In the genomic region with DNA sequence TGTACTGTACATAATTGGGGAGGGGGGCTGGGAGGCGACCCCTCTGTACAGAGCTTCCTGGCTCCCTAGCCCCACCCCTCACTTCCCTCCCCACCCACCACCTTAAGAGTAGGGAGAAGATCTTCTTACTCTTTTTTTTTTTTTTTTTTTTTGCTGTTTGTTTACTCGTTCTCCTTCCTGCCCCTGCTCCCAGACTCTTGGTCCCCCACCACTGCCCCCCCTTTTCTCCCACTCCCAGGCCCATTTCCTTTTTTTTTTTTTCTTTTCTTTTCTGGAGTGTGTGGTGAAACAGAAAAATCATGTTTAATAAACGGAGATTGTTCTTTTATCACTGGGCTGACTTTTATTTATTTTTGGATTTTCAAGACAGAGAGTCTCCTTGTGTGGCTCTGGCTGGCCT, we compare ENCODE assay signal across 8 mouse cellular contexts. TPM values are rescaled to one million over a fixed set of nuclear protein-coding genes. Genes with fewer than 3 reads are reported as not detected.
DNase-seq lines count a peak whose midpoint lies in the region; ATAC-seq and TF ChIP-seq lines count a peak whose summit lies in the region.

No protein-coding gene starts in this region.

- peak overlapping the region; percentile 80 for H3K4me3 ChIP-seq in kidney, postnatal 0 days (replicated peaks; ENCODE audit: low read depth, low read length)
- peak overlapping the region; percentile 83 for H3K4me3 ChIP-seq in embryonic facial prominence, embryonic 12.5 days
- H3K4me3 ChIP-seq in intestine, embryonic 16.5 days (ENCODE audit: low read length), result peak overlapping the region; percentile 90
- H3K4me3 ChIP-seq in myocyte, result peak overlapping the region; percentile 84

- no peaks in the 10 kb centered on the region for H3K9me3 ChIP-seq in kidney, postnatal 0 days (replicated peaks; ENCODE audit: low read length)
- H3K9me3 ChIP-seq in embryonic facial prominence, embryonic 12.5 days, result no peaks in the 10 kb centered on the region
- H3K9me3 ChIP-seq in intestine, embryonic 16.5 days (ENCODE audit: control insufficient read depth, low read length), result no peaks in the 10 kb centered on the region

- TF ChIP-seq POLR2A in myocyte (IDR thresholded peaks at IDR 0.05; ENCODE audit: insufficient read length, low read depth), result no peak

- WGBS in kidney, postnatal 0 days, result 2% methylated on average over 3 of the region's 3 CpGs
- WGBS in embryonic facial prominence, embryonic 12.5 days, result 10% methylated on average over 2 of the region's 3 CpGs
- 2% methylated on average over 3 of the region's 3 CpGs for WGBS in intestine, embryonic 16.5 days

- no peak for DNase-seq in kidney, postnatal 0 days (ENCODE audit: low spot score)
- DNase-seq in kidney, postnatal 36 days, result no peak
- DNase-seq in embryo, embryonic 10 days (ENCODE audit: low spot score), result no peak
- DNase-seq in thymus, postnatal 10 days (ENCODE audit: low spot score in 2 of 2), result no peak
- no peak for DNase-seq in ovary, postnatal 10 days (ENCODE audit: low spot score)

- H3K4me2 ChIP-seq in kidney, postnatal 0 days (ENCODE audit: low read length), result peak overlapping the region; percentile 88
- H3K4me2 ChIP-seq in embryonic facial prominence, embryonic 12.5 days (replicated peaks), result peak overlapping the region; percentile 97
- peak overlapping the region; percentile 75 for H3K4me2 ChIP-seq in intestine, embryonic 16.5 days (ENCODE audit: low read depth, low read length)
- H3K4me2 ChIP-seq in myocyte (ENCODE audit: low read depth), result peak overlapping the region; percentile 92

- peak overlapping the region; percentile 86 for H3K27ac ChIP-seq in kidney, postnatal 0 days
- H3K27ac ChIP-seq in embryonic facial prominence, embryonic 12.5 days, result peak overlapping the region; percentile 92
- H3K27ac ChIP-seq in intestine, embryonic 16.5 days (ENCODE audit: low read length), result peak overlapping the region; percentile 86

- peaks cover 17% of the 10 kb centered on the region for H3K4me1 ChIP-seq in kidney, postnatal 0 days (replicated peaks; ENCODE audit: insufficient read depth, low read length)
- H3K4me1 ChIP-seq in embryonic facial prominence, embryonic 12.5 days, result peaks cover 28% of the 10 kb centered on the region
- H3K4me1 ChIP-seq in intestine, embryonic 16.5 days (ENCODE audit: control insufficient read depth, insufficient read depth, low read length), result peaks cover 25% of the 10 kb centered on the region

- peaks cover 7% of the 10 kb centered on the region; the same call in 1 of the 2 replicates for H3K36me3 ChIP-seq in kidney, postnatal 0 days (ENCODE audit: insufficient read depth, low read length)
- peaks cover 46% of the 10 kb centered on the region for H3K36me3 ChIP-seq in embryonic facial prominence, embryonic 12.5 days
- H3K36me3 ChIP-seq in intestine, embryonic 16.5 days (ENCODE audit: control insufficient read depth, insufficient read depth, low read length), result peaks cover 5% of the 10 kb centered on the region; the same call in 1 of the 2 replicates
- peaks cover 12% of the 10 kb centered on the region for H3K36me3 ChIP-seq in myocyte (ENCODE audit: control insufficient read depth, insufficient read depth)

- peaks cover 23% of the 10 kb centered on the region for H3K79me2 ChIP-seq in myocyte (ENCODE audit: control insufficient read depth, insufficient read depth)

- no peaks in the 10 kb centered on the region for H3K27me3 ChIP-seq in kidney, postnatal 0 days (ENCODE audit: insufficient read depth, low read length)
- no peaks in the 10 kb centered on the region for H3K27me3 ChIP-seq in embryonic facial prominence, embryonic 12.5 days
- no peaks in the 10 kb centered on the region for H3K27me3 ChIP-seq in intestine, embryonic 16.5 days (replicated peaks; ENCODE audit: control insufficient read depth, insufficient read depth, low read length)
- H3K27me3 ChIP-seq in myocyte (ENCODE audit: control insufficient read depth, insufficient read depth, insufficient read length), result no peaks in the 10 kb centered on the region

- no peak for ATAC-seq in kidney, postnatal 0 days (replicated peaks; ENCODE audit: low FRiP score, low read depth)
- no peak for ATAC-seq in embryonic facial prominence, embryonic 12.5 days (ENCODE audit: insufficient number of reproducible peaks, insufficient read depth, low FRiP score, low TSS enrichment)
- no peak for ATAC-seq in intestine, embryonic 16.5 days

- H3K9ac ChIP-seq in kidney, postnatal 0 days (ENCODE audit: low read depth, low read length), result peak overlapping the region; percentile 79
- H3K9ac ChIP-seq in embryonic facial prominence, embryonic 12.5 days, result peak overlapping the region; percentile 81
- H3K9ac ChIP-seq in intestine, embryonic 16.5 days (ENCODE audit: low read depth, low read length), result peak overlapping the region; percentile 88

- peak overlapping the region; percentile 55 for H3ac ChIP-seq in myocyte (ENCODE audit: control insufficient read depth, insufficient read length)

- no peak for TF ChIP-seq CTCF in kidney, postnatal 0 days (IDR thresholded peaks at IDR 0.05; ENCODE audit: low read depth)

TF ChIP-seq in myocyte, 11 proteins besides CTCF, POLR2A, EP300 and RAD21:
- TF ChIP-seq MYOD1 (IDR thresholded peaks at IDR 0.05; ENCODE audit: control insufficient read depth in 1 of 3, insufficient read length in 2 of 3, low read depth in 2 of 3), result no peak
- TF ChIP-seq MAX (IDR thresholded peaks at IDR 0.05; ENCODE audit: low read depth), result no peak
- no peak for TF ChIP-seq MYOG (IDR thresholded peaks at IDR 0.05; ENCODE audit: control insufficient read depth in 1 of 3, insufficient read depth in 1 of 3, insufficient read length in 2 of 3, low read depth in 2 of 3)
- no peak for TF ChIP-seq CEBPB (IDR thresholded peaks at IDR 0.05; ENCODE audit: insufficient read depth, poor library complexity, severe bottlenecking)
- TF ChIP-seq USF1 (IDR thresholded peaks at IDR 0.05; ENCODE audit: low read depth), result no peak
- TF ChIP-seq REST (IDR thresholded peaks at IDR 0.05; ENCODE audit: insufficient read depth, insufficient read length), result no peak
- no peak for TF ChIP-seq TCF12 (IDR thresholded peaks at IDR 0.05; ENCODE audit: insufficient read depth, poor library complexity, severe bottlenecking)
- TF ChIP-seq E2F4 (IDR thresholded peaks at IDR 0.05; ENCODE audit: insufficient read depth), result no peak
- TF ChIP-seq POLR2AphosphoS2 (IDR thresholded peaks at IDR 0.05; ENCODE audit: insufficient read length, low read depth), result no peak
- no peak for TF ChIP-seq TCF3 (IDR thresholded peaks at IDR 0.05; ENCODE audit: insufficient read length, low read depth)
- TF ChIP-seq SRF (IDR thresholded peaks at IDR 0.05; ENCODE audit: control insufficient read depth, insufficient read length, low read depth), result no peak

RNA-seq across cellular contexts. Expression of a gene that starts 0.9 kb away (rescaled TPM):
- 11.1 and 12.1 TPM in 2 replicates for polyA plus RNA-seq in kidney, postnatal 0 days (2015; fragmentation: Nextera tagmentation; extraction: Ambion mirVana)
- 16.1 and 17.1 TPM in 2 replicates for polyA plus RNA-seq in embryonic facial prominence, embryonic 12.5 days (2016; fragmentation: Nextera tagmentation; extraction: Ambion mirVana)
- polyA plus RNA-seq in intestine, embryonic 16.5 days (2015; fragmentation: Nextera tagmentation; extraction: Ambion mirVana), result 13.8 and 14.8 TPM in 2 replicates
- 8.8 TPM for polyA plus RNA-seq in myocyte (2012; fragmentation: generic; extraction: Trizol)

RNA-seq across cellular contexts. Expression of a gene that starts 31.1 kb away (rescaled TPM):
- 0.78 and 0.99 TPM in 2 replicates for polyA plus RNA-seq in kidney, postnatal 0 days (2015; fragmentation: Nextera tagmentation; extraction: Ambion mirVana)
- polyA plus RNA-seq in embryonic facial prominence, embryonic 12.5 days (2016; fragmentation: Nextera tagmentation; extraction: Ambion mirVana), result 2.5 and 4.0 TPM in 2 replicates
- polyA plus RNA-seq in intestine, embryonic 16.5 days (2015; fragmentation: Nextera tagmentation; extraction: Ambion mirVana), result 0.66 and 1.1 TPM in 2 replicates
- polyA plus RNA-seq in myocyte (2012; fragmentation: generic; extraction: Trizol), result 5.2 TPM

RNA-seq across cellular contexts. Expression of a gene that starts 32.7 kb away (rescaled TPM):
- polyA plus RNA-seq in kidney, postnatal 0 days (2015; fragmentation: Nextera tagmentation; extraction: Ambion mirVana), result 226 and 227 TPM in 2 replicates
- polyA plus RNA-seq in embryonic facial prominence, embryonic 12.5 days (2016; fragmentation: Nextera tagmentation; extraction: Ambion mirVana), result 172 and 174 TPM in 2 replicates
- 294 and 314 TPM in 2 replicates for polyA plus RNA-seq in intestine, embryonic 16.5 days (2015; fragmentation: Nextera tagmentation; extraction: Ambion mirVana)
- polyA plus RNA-seq in myocyte (2012; fragmentation: generic; extraction: Trizol), result 169 TPM

RNA-seq across cellular contexts. Expression of a gene that starts 39.3 kb away (rescaled TPM):
- 8.8 and 9.8 TPM in 2 replicates for polyA plus RNA-seq in kidney, postnatal 0 days (2015; fragmentation: Nextera tagmentation; extraction: Ambion mirVana)
- 13.9 and 17.1 TPM in 2 replicates for polyA plus RNA-seq in embryonic facial prominence, embryonic 12.5 days (2016; fragmentation: Nextera tagmentation; extraction: Ambion mirVana)
- polyA plus RNA-seq in intestine, embryonic 16.5 days (2015; fragmentation: Nextera tagmentation; extraction: Ambion mirVana), result 6.8 and 8.0 TPM in 2 replicates
- polyA plus RNA-seq in myocyte (2012; fragmentation: generic; extraction: Trizol), result 9.6 TPM

RNA-seq across cellular contexts. Expression of a gene that starts 55.2 kb away (rescaled TPM):
- polyA plus RNA-seq in kidney, postnatal 0 days (2015; fragmentation: Nextera tagmentation; extraction: Ambion mirVana), result 1.3 and 1.8 TPM in 2 replicates
- polyA plus RNA-seq in embryonic facial prominence, embryonic 12.5 days (2016; fragmentation: Nextera tagmentation; extraction: Ambion mirVana), result 7.9 and 9.7 TPM in 2 replicates
- polyA plus RNA-seq in intestine, embryonic 16.5 days (2015; fragmentation: Nextera tagmentation; extraction: Ambion mirVana), result 5.3 and 6.5 TPM in 2 replicates
- 15.4 TPM for polyA plus RNA-seq in myocyte (2012; fragmentation: generic; extraction: Trizol)
